Mouse (Mus musculus): ENCODE results near the gene Prss1. TPM values are rescaled to one million over a fixed set of nuclear protein-coding genes. Genes with fewer than 3 reads are reported as not detected.
"Not testable (repeated sequence)": the region's sequence is repeated elsewhere in the genome, so short reads cannot be mapped to it uniquely, and the experiment has no call there.

Prss1 gene
- not detected for total RNA-seq (2021)
- long read RNA-seq, experiment 1 = 0 reads
- long read RNA-seq, experiment 2 = 0 reads

GRCm38 (mm10) chr6:41458632-41459031 is at the start of gene Prss1:
TSS of gene Prss1 (plus strand) at chr6:41458932.
- DNase-seq = not testable (repeated sequence)

- not testable (repeated sequence) for DNase-seq
These were observed 16.5 kb upstream of the Prss1 start for GRCm38 (mm10) chr6:41442261-41442660.

GRCm38 (mm10) chr6:41446045-41446444 is 12.7 kb upstream of the Prss1 start, which contains the start of gene Gm10334:
TSS of gene Gm10334 (minus strand) at chr6:41446145.
- DNase-seq = not testable (repeated sequence)

GRCm38 (mm10) chr6:41499374-41499773 is 40.6 kb downstream of the Prss1 start:
- DNase-seq = no peak

- DNase-seq = no peak
These were observed 46.2 kb downstream of the Prss1 start for GRCm38 (mm10) chr6:41504915-41505314.

- no peak for DNase-seq
These were observed 46.6 kb downstream of the Prss1 start for GRCm38 (mm10) chr6:41505323-41505722.

Other genes with a start within 250 kb of the Prss1 start
- gene Try4, start 156.7 kb upstream of the Prss1 start, total RNA-seq (2021) = not detected
- gene Try5, start 142.1 kb upstream of the Prss1 start, total RNA-seq (2021) = not detected
- not detected for gene Try10, start 104.8 kb upstream of the Prss1 start, total RNA-seq (2021)
- not detected for gene Prss3, start 81.3 kb upstream of the Prss1 start, total RNA-seq (2021)
- gene Gm5771, start 66.6 kb upstream of the Prss1 start, total RNA-seq (2021) = not detected
- gene Gm10334, start 12.8 kb upstream of the Prss1 start, total RNA-seq (2021) = not detected
- gene Prss2, start 62.9 kb downstream of the Prss1 start, total RNA-seq (2021) = not detected
- gene Ephb6, start 146.6 kb downstream of the Prss1 start, total RNA-seq (2021) = 1 to 10 TPM; 2.2 to 4.7 TPM
- gene Trpv6, start 177.5 kb downstream of the Prss1 start, total RNA-seq (2021) = not detected
- not detected for gene Trpv5, start 221.8 kb downstream of the Prss1 start, total RNA-seq (2021)
- gene Llcfc1, start 225.5 kb downstream of the Prss1 start, total RNA-seq (2021) = not detected
- gene Kel, start 245.4 kb downstream of the Prss1 start, total RNA-seq (2021) = 1 to 10 TPM in 1 of 2 experiments, not detected in 1; 2.3 TPM

Data from gastrocnemius, postnatal 10 days (tissue).